Mouse (Mus musculus): ENCODE measurements around the gene Dcbld2.

- TF ChIP-seq CTCF (IDR thresholded peaks at IDR 0.05; ENCODE audit: low read depth) (no peak), EP300 (IDR thresholded peaks at IDR 0.05; ENCODE audit: low read depth) (no peak)
Observed at GRCm38 (mm10) chr16:58404665-58405064, 3.6 kb upstream of the Dcbld2 start.

All from liver, embryonic 14.5 days (tissue).